Mouse (Mus musculus) layer of hippocampus, adult 9-10 months (tissue): ENCODE data around the gene Fam171a2.
"Not testable (repeated sequence)": the region's sequence is repeated elsewhere in the genome, so short reads cannot be mapped to it uniquely, and the experiment has no call there.

Experiments used
- DNase-seq: peaks from one replicate; pipeline ENCODE4 v3.0.0; 2022; ENCODE audit warnings: low spot score

Gene Fam171a2

DNA sequence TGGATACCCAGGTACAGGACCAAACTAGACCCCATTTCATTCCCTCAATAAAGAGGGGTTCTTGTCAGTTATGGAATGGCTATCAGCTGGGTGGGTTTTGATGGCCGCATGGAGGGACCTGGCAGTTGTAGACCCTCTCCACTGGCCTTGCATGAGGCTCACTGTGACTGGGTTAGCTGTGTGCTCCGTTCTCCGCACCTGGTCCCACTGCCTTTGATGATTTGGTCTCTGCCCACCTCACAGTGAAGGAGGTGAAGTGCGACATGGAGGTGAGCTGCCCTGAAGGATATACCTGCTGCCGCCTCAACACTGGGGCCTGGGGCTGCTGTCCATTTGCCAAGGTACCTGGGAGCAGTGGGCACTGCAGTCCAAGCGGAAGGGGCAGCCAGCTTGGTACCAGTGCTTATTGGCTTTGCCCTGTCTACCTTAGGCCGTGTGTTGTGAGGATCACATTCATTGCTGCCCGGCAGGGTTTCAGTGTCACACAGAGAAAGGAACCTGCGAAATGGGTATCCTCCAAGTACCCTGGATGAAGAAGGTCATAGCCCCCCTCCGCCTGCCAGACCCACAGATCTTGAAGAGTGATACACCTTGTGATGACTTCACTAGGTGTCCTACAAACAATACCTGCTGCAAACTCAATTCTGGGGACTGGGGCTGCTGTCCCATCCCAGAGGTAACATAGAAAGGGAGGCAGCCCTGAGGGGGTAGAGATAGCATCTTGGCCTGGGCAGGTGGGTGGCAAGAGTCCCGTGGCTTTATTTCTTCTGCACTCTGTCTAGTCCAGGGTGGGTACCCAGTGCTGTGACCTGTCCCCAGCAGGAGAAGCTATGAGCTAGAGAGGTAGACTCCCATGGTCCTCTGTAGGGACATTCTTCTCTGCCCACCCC, 12.4 kb downstream of the Fam171a2 start:
- DNase-seq, result no peak

DNA sequence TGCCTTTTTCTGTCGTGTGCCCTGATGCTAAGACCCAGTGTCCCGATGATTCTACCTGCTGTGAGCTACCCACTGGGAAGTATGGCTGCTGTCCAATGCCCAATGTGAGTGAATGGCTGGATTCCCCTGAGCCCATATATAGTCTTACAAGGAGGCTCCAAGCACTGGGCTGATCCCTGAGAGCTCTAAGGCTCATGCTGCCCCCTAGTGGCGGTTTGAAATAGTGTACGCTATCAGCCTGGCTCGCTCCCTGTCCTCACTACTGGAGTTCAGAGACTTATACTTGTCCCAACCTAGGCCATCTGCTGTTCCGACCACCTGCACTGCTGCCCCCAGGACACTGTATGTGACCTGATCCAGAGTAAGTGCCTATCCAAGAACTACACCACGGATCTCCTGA, 13.1 kb downstream of the Fam171a2 start:
- peak; percentile 90 for DNase-seq

DNA sequence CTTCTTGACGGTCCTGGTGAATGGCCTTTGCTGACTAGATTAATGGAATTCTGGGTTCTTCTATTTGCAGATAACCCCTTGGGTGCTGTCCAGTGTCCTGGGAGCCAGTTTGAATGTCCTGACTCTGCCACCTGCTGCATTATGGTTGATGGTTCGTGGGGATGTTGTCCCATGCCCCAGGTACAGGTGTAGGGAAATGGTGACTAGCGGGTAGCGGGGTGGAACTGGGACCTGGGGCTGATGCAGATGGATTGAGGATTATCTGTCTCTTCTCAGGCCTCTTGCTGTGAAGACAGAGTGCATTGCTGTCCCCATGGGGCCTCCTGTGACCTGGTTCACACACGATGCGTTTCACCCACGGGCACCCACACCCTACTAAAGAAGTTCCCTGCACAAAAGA, 13.6 kb downstream of the Fam171a2 start:
- DNase-seq, result no peak

DNA sequence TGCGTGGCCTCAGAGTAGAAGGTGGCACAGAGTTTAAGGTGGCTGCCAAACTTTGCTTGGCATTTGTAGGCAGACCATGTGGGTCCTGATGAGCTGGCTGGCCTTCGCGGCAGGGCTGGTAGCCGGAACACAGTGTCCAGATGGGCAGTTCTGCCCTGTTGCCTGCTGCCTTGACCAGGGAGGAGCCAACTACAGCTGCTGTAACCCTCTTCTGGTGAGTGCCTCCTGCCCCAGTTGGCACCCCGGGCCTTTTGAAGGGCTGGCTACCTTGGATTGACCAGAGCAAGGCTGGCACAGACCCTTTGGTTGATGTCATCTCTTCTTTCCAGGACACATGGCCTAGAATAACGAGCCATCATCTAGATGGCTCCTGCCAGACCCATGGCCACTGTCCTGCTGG, 14.6 kb downstream of the Fam171a2 start:
- no peak for DNase-seq

DNA sequence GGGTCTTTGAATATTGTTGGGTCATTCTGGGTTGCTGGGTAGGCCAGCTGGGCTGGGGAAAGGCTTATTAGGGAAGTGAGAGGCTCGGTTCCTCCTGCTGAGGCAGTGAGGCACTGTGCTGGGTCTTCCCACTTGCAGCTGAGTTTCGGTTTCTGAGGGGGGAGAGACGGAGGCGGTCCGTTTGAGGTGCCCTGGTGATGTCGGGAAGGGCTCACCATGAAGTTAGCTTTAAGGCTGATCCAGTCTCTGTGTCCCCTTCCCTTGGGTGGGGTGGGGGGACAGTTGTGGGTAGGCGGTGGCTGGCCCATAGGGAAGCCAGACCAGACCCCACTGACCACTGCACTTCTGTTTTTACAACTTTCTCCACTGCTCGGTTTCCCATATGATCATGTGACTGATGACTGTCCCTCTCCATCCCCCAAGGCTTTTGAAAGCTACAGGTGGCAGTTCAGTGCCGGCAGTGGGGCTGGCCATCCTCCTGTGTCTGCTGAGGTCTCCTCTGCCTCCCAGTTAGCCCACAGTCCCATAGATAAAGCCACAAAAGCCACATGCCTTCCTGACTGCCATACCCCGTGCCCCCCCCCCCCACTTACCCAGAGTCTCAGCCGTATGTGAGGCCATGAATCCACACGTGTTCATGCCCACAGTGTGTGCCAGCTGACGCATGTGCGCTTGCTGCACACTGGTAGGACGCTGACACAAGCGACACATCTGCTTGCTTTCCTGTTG, 15.2 kb downstream of the Fam171a2 start:
- DNase-seq, result no peak

DNA sequence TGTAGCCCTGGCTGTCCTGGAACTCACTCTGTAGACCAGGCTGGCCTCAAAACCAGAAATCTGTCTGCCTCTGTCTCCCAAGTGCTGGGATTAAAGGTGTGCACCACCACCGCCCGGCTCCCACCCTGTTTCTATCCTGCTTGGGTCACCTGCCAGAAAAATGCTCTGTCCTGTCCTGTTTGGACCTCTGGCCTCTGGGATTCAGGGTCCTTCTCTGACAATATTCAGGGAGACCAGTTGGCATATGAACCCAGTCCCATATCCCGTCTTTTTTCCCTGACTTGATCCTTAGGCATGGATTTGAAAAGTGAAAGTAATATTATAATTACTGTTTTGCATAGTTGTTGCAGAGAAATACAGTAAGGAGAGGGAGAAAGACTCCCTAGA, 15.8 kb downstream of the Fam171a2 start:
- DNase-seq, result no peak

DNA sequence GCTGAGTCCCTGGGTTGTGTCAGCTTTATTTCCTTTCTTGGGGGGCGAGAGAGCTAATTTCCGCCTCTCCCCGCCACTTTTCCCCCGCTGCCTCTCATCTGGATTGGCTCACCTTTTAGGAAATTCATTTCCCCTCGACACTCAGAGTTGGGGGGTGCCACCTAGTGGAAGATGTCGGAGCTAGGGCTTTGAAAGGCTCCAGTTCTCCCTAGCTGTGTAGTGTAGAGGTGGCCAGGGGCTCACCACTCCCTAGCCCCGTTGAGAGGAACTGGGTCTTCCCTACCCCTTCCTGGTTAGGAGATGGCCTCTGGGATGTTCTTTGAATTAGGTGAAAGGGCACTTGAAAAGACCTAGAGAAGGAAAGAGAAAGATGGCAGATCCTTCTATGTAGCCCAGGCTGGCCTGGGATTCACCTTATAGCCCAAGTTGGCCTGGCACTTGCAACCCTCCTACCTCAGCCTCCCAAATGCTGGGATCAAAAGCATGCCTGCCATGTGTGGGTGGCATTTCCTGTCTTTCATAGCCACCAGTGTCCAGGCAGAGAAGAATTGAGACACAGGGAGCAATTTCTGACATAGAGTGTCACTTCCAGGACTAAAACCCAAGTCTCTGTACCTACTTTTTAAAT, 16.4 kb downstream of the Fam171a2 start:
- no peak for DNase-seq

DNA sequence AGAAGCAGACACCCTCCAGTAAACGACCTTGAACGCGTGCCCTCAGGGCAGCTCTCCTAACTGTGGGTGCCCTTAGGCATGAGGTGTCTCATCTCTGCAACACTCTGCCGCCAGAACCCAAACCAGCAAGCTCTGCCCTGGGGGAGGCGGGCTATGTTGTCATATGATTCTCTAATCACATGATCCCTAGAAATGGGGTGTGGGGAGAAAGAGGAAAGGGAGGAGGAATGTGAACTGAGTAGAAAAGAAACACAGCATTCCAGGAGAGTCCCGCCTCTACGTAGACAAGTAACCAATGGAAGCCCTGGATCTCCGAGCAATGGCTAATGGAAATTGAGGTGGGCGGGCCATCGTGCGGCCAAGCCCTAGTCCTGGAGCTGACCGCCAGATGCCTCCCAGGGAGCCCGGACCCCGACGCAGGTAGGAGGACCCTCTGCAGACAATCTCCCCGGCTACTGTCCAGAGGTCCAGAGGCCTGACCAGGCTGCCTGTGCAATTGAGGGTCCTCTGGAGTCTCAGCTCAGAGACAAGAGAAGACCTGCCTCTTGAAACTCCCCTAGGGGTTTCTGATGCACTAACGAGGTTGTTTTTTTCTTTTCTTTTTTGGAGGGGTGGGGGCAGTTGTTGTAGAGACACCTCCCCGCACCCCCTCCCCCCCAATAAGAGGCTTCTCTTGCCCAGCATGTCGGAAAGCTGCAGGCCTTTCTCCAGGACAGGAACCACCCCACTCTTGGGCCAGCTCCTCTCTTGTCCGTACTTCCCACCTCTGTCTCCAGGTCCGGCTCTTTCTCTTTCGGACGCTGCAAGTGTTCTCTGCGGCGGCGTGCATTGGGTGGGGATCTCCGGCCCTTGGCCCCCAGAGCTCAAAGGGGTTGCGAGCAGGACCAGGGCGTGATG, 17.1 kb downstream of the Fam171a2 start, which contains the start of gene Grn:
Gene Grn, plus strand, starts transcription at position 195 of the 897 bp plus-strand sequence.
- peak; percentile 95 for DNase-seq

DNA sequence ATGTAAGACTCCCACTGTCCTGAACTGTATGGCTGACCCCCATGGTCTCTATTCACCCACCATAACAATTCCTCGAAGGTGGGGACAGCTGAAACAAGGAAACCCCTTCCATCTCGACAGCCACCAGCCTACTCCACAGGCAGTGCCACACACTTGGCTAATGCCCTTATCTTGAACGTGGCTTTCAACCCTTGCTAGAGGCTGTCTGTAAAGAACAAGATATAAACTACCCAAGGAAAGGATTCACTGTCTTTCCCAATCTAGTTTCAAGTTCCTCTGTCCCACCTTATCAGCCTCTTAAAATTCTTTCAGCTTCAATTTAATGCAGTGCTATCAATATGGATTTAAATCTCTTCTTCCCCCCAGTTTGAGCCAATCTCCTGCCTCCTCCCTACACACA, 17.9 kb downstream of the Fam171a2 start:
- DNase-seq, result no peak

DNA sequence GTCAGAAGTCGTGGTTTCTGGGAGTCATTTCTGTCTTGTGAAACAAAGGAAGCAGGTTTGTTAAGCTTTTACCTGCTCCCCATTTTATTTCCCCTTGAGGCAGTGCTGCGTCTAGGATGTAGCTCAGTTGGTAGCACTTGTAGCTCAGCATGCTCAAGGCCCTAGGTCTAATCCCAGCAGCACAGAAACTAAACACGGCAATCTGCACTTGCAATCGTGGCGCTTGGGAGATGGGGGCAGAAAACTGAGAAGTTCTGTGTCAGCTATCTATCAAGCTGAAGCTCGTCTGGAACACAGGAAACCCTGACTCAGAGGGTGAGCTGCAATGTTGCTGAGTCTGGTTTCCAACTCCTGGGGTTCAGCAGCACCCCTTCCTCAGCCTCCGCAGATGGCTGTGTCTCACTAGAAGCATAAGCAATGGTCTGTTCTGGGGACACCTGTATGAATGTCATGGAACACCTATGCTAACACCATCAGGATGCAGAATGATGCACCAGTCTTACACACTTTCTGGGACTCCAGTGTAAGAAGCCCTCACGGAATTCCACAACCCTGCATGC, 18.4 kb downstream of the Fam171a2 start:
- no peak for DNase-seq

DNA sequence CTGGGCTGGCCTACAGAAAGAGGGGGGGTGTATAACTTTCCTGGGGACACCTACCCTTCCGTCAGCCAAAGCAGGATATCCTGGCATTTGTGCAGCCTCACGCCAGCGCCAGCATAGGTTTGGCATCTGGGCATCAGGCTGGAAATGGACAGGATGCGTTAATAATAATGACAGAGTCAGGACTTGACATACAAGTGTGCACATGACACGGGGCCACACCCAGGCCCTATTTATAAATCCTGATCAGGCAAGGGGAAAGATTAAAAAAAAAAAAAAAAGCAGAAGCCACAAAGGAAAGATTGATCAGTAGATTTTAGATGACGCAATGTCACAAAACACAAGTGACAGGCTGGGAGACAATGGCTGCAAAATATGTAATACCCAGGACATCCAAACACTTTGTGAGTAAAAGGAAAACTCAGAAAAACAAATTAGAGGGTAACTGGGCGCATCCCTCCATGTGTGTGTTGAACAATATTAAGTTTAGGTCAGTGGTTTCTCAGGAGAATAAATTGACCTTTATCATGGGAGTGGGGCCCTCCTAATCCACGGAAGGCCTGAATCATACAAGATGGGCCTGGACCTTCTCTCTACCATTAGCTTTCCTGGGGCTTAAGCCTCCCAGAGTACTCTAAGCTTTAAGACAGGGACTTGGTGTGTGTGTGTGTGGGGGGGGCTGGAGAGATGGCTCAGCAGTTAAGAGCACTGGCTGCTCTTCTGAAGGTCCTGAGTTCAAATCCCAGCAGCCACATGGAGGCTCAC, 21.7 kb downstream of the Fam171a2 start:
- DNase-seq, result no peak

DNA sequence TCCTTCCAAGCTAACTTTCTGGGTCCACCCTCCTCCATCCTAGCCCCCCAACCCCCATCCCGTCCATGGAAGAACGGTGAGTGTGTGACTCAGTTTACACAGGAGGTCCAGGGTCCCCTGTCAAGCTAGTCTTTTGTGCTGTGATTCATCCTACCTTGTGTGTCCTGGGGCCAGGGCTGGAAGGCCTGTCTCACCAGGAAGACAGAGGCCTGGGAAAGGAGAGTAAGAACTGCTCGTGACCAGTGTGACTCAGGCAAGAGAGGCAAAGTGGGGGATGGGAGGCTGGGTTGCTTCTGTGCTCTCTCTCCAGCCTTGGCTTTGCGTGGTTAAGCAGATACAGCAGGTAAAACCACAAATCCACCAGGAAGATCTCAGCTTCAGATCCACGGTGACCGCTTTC, 22.8 kb downstream of the Fam171a2 start:
- DNase-seq, result no peak

DNA sequence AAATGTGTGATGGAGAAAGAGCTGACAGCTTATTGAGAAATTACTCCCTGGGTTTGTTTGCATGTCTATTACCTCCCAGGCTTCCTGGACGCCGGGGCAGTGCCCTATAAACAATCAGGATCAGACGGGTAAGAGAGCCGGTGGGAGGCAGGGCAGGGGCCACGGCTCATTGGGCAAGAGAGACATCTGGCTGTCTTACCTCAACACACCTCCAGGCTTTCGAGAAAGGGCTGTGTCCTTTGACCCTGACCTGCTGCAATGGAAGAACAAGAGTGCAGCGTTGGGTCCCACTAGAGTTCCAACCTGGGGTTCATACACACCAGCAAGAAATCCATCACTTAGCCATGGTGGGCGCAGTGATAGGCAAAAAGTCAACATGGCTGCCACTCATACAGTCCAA, 25.9 kb downstream of the Fam171a2 start:
- no peak for DNase-seq

DNA sequence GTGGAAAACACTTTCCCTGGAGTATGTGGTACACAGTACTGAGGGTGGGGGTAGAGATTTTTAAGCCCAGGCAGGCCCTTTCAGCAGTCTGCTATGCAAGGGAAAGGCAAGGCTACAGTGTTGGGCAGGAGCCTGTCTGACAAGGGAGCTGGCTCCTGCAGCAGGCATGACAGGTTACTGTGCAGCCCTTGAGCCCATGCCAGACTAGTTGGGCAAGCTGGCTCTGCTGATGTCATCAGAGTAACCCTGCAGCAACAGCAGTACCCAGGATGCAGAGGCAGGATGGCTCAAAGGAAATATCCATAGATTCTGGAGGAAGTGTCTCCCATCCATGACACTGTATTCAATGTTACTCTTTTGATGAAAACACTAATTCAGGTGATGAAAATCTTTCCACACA, 28.6 kb downstream of the Fam171a2 start:
- DNase-seq, result no peak

DNA sequence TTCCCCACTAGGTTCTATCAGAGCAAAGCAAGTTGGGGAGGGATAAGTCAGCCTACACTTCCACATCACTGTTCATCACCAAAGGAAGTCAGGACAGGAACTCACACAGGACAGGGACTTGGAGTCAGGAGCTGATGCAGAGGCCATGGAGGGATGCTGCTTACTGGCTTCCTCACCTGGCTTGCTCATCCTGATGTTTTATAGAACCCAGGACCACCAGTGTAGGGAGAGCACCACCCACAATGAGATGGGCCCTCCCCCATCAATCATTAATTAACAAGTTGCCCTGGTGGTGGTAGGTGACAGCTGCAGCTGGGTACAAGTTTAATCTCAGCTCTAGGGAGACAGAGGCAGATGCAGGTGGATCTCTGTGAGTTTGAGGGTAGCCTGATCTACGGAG, 30.3 kb downstream of the Fam171a2 start:
- no peak for DNase-seq

DNA sequence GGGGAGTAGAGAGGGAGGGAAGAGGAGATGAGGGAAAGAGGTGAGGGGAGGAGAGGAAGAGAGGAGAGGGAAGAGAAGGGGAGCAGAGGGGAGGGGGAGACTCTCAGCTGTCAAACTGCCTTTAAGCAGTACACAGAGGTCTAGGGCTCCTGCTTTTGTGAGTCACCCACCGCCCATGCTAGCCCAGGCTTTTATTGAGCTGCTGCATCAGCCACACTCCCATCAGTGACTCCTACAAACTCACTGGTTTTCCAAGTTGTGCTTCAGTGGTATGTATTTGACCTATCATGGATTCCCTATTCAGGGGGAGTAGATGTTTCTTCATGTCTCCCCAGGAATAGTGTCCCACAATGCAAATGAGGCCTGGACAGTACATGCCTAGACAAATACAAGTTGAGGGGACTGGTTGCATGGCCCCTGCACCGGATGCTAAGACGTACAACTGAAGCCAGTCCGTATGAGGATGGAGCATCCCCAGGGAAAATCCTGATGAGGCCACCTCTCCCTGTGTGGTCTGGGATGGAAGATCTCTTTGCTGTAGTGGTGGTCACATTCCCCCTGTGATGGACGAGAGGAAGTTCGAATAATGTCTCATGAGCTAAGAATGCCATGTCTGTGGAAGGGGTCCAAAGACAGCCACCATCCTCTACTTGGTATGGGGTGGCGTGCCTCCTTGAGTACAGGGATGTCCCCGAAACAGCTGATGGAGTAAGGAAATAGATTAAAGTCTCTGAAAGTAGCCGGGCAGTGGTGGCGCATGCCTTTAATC, 32.3 kb downstream of the Fam171a2 start:
- DNase-seq, result no peak

DNA sequence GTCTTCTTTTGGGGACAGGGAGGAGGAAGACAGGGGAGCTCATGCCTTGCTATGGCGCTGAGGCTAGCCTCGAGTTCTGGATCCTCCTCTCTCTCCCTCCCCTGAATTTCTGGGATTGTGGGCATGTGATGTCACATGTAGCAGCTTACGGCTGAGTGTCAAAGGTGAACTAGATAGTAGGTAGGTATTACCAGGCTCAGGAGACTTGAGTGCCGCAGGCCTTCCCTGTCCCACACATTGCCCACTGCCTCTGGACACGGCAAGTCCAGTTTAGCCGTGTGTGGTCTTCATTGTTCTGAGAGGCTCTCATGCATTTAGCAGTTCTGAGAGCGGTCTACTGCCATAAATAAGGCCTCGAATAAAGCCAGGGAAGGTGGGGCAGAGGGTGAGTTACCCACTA, 34.4 kb downstream of the Fam171a2 start:
- no peak for DNase-seq

DNA sequence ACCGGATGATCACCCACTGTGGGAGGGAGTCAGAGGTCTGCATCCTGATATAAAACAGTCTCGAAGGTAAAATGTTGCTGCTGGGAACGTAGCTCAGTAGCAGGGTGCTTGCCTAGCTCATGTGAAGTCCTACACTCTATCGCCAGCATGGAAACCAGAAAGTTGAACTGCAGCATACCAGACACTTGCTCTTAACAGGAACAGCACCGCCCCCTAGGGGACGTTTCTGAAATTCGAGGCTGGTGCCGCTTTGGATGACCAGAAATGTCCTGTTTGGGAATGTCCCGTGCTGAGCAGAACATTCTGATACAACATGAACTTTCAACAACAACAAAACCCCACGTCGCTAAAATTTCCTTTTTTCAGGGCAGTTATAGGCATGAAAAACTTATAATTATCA, 35.8 kb downstream of the Fam171a2 start:
- DNase-seq, result peak; percentile 84

DNA sequence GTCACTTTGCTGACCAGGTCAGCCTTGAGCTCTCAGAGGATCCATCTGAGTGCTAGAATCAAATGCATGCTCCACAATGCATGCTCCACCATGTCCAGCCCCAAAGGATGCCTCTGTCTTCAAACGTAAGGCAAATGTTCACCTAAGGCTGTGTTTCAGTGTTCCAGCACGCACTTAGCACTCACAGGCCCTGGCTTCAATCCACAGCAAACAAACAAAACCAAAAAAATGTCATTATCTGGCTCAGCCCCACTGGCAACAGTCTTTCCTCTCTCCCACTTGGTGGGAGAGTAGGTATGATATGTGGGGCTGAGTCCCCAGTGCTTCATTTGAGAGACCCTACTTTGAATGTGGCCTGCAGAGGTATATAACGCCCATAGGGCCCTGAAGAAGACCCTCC, 36.4 kb downstream of the Fam171a2 start:
- no peak for DNase-seq

DNA sequence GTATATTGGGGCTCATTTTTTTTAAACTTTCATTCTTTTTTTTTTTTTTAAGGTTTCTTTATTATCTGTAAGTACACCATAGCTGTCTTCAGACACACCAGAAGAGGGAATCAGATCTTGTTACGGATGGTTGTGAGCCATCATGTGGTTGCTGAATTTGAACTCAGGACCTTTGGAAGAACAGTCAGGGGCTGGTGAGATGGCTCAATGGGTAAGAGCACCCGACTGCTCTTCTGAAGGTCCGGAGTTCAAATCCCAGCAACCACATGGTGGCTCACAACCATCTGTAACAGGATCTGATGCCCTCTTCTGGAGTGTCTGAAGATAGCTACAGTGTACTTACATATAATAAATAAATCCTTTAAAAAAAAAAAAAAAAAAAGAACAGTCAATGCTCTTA, 37.1 kb downstream of the Fam171a2 start:
- DNase-seq, result not testable (repeated sequence)
